Mouse (Mus musculus): ENCODE results near the gene Ahnak. TPM values are rescaled to one million over a fixed set of nuclear protein-coding genes. Genes with fewer than 3 reads are reported as not detected.
"Not testable (repeated sequence)": the region's sequence is repeated elsewhere in the genome, so short reads cannot be mapped to it uniquely, and the experiment has no call there.

Gene Ahnak
- polyA plus RNA-seq, 1 experiment from 2014 or later, result 8.9 TPM

DNA sequence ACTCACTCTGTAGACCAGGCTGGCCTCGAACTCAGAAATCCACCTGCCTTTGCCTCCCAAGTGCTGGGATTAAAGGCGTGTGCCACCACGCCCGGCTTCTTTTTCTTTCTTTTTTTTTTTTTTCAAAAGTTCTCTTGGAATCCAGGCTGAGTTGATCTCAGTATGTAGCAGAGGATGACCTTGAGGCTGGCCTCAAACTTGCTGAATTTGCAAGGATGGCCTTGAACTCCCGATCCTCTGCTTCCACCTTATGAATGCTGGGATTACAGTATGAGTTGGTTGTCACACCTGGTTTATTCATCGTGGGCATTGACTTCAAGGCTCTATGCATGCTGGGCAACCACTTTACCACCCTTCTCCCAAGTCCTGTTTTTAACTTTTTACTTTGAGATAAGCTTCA lies 51.6 kb downstream of the Ahnak start:
- H3K27me3 ChIP-seq (ENCODE audit: low read depth, poor library complexity, severe bottlenecking), result no peaks in the 10 kb centered on the region
- no peak for DNase-seq (ENCODE audit: low spot score)
- 91% methylated on average over 6 of the region's 6 CpGs for WGBS
- H3K4me1 ChIP-seq, result no peaks in the 10 kb centered on the region
- no peak overlapping the region for H3K4me3 ChIP-seq
- no peaks in the 10 kb centered on the region for H3K9me3 ChIP-seq (replicated peaks)
- no peaks in the 10 kb centered on the region for H3K36me3 ChIP-seq
- H3K27ac ChIP-seq, result no peak overlapping the region

DNA sequence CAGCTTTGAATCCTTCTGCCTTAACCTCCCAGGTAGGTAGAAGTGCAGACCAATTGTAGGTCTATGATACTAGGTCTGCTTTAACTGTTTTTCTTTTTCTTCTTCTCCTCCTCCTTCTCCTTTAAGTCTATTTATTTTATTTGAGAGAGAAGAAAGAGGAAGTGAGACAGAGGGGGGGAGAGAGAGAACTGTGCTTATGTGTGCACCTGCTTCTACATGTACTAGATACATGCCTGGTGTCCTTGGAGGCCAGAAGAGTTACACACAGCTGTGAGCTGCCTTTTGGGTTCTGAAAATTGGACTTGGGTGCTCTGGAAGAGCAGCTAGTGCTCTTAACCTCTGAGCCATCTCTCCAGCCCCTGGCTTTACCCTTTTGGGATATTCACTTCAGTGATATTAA lies 52.0 kb downstream of the Ahnak start:
- H3K4me1 ChIP-seq, result no peaks in the 10 kb centered on the region
- H3K9me3 ChIP-seq (replicated peaks), result no peaks in the 10 kb centered on the region
- no peak overlapping the region for H3K27ac ChIP-seq
- no peak overlapping the region for H3K4me3 ChIP-seq
- DNase-seq (ENCODE audit: low spot score), result no peak
- no peaks in the 10 kb centered on the region for H3K27me3 ChIP-seq (ENCODE audit: low read depth, poor library complexity, severe bottlenecking)
- no peaks in the 10 kb centered on the region for H3K36me3 ChIP-seq

DNA sequence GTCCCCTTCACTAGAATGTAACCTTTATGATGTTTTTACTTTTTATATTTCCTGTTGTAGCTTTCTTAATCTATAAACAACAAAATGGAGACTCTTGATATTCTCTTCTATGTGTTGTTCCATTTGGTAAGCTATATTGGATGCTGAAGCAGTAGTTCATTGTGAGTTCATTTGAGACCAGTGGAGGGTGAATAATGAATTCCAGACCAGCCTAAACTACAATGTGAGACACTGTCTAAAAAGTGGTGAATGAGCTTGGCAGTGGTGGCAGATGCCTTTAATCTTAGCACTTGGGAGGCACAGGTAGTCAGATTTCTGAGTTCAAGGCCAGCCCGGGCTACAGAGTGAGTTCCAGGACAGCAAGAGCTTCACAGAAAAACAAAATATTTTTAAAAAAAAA lies 54.0 kb downstream of the Ahnak start:
- Histone ChIP-seq H3K4me1 (peaks cover 4% of the 10 kb centered on the region), H3K9me3 (replicated peaks) (no peaks in the 10 kb centered on the region), H3K4me3 (no peak overlapping the region), H3K27me3 (ENCODE audit: low read depth, poor library complexity, severe bottlenecking) (no peaks in the 10 kb centered on the region), H3K27ac (no peak overlapping the region), H3K36me3 (no peaks in the 10 kb centered on the region)
- DNase-seq (ENCODE audit: low spot score), result no peak
- 98% methylated on average over 1 of the region's 1 CpGs for WGBS

DNA sequence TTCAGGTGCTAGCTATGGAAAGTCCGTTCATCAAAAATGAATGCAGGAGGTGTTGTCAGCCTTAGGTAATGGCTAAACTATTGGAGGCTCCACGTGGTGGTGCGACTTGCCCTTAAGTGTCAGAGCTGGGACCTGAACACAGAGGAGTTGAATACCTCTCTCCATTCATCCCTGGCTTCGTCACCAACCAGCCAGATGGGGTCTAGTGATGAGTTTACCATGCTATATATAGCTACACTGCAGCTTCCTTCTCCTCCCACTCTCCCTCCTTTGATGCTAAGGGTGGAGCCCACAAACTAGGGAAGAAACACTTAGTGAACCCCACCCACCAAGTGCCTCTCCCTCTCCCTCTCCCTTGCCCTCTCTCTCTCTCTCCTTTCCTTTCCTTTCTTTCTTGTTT lies 55.2 kb downstream of the Ahnak start:
- 76% methylated on average over 4 of the region's 4 CpGs for WGBS
- DNase-seq (ENCODE audit: low spot score), result no peak
- H3K4me1 ChIP-seq, result peaks cover 4% of the 10 kb centered on the region
- H3K36me3 ChIP-seq, result no peaks in the 10 kb centered on the region
- no peaks in the 10 kb centered on the region for H3K9me3 ChIP-seq (replicated peaks)
- no peaks in the 10 kb centered on the region for H3K27me3 ChIP-seq (ENCODE audit: low read depth, poor library complexity, severe bottlenecking)
- no peak overlapping the region for H3K27ac ChIP-seq
- no peak overlapping the region for H3K4me3 ChIP-seq

DNA sequence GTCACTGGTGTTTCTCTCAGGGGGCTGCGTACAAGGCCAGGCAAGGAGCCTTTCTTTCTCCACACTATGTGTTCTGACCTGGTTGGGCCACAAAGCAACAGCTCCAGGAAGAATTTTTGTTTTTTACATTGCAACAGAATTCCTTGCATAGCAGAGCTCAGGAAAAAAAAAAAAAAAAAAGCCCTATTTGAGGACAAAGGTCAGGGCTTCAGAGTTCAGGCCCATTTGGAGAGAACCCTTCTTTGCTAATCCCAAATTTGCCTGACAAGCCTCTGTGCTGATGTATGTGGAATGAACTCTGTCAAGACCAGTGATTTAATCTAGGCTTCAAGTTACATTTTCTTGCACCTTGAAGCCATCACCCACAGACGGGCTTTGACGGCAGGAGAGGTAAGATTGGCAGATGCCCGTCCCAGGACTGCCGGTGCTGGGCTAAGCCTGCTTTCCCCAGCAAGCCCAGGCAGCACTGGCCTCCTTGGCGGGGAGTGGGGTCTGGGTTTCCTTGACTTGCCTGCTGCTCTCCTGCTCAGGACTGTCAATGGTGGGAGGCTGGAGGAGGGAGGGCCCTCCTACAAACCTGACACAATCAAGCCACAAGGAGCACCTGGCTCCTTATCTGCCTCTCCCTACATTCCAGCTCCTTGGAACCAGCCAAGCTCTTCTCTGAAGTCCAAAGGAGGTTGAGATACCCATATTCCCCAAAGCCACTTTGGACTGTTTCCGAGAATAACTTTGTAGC lies 58.3 kb downstream of the Ahnak start:
- H3K36me3 ChIP-seq, result no peaks in the 10 kb centered on the region
- WGBS, result 67% methylated on average over 7 of the region's 7 CpGs
- H3K27ac ChIP-seq, result 0 out of 2 replicates have a peak overlapping the region, but pooled peaks have one; percentile 34
- no peaks in the 10 kb centered on the region for H3K27me3 ChIP-seq (ENCODE audit: low read depth, poor library complexity, severe bottlenecking)
- no peak overlapping the region for H3K4me3 ChIP-seq
- no peak for DNase-seq (ENCODE audit: low spot score)
- peaks cover 4% of the 10 kb centered on the region for H3K4me1 ChIP-seq
- H3K9me3 ChIP-seq (replicated peaks), result no peaks in the 10 kb centered on the region

DNA sequence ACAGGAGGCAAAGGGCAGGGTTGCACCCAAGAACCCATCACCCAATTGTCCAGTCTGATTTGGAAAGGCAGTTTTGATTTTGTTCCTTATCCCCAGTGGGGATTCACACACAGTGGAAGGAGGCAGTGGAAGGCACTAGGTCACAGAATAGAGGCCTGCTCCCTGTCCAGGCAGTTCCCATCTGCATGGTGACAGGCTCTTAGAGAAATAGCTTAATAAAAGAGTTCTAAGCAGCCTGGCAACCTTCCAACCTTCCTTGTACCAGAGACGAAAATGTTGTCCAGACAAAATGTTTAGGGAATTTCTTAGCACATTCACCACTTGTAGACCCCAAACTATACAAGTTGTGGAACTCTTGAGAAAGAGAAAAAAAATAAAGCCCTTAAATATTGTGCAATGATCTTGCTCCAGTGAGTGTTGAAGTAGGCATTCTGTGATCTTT lies 58.9 kb downstream of the Ahnak start:
- Histone ChIP-seq H3K4me1 (peaks cover 9% of the 10 kb centered on the region), H3K4me3 (no peak overlapping the region), H3K9me3 (replicated peaks) (no peaks in the 10 kb centered on the region), H3K27me3 (ENCODE audit: low read depth, poor library complexity, severe bottlenecking) (no peaks in the 10 kb centered on the region), H3K36me3 (no peaks in the 10 kb centered on the region), H3K27ac (0 out of 2 replicates have a peak overlapping the region, but pooled peaks have one; percentile 34)
- DNase-seq (ENCODE audit: low spot score), result no peak
- WGBS, result 86% methylated on average over 1 of the region's 1 CpGs

DNA sequence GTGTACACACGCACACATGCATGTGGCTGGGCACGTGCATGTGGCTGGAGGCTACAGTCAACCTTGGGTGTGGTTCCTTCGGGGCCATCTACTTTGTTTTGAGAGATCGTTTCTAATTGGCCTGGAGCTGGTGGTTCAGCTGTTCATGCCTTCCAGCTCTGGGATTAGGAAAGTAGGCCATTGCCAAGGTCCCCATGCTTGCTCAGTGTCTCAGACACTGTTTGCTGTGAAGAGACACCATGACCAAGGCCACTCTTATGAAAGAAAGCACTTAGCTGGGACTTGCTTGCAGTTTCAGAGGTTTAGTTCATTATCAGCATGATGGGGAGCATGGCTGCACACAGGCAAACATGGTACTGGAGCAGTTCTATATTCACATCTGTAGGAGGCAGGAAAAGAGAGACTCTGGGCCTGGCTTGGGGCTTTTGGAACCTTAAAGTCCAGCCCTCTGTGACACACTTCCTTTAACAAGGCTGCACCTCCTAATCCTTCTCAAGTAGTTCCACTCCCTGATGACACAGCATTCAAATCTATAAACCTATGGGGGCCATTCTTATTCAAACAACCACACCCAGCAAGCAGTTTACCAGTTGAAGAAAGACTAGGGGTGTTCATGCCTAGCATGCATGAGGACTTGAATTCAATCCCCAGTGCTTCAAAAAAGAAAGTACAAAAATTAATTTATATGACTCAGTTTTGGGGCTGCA lies 60.0 kb downstream of the Ahnak start:
- WGBS, result 95% methylated on average over 4 of the region's 4 CpGs
- Histone ChIP-seq H3K36me3 (no peaks in the 10 kb centered on the region), H3K4me3 (no peak overlapping the region), H3K9me3 (replicated peaks) (no peaks in the 10 kb centered on the region), H3K4me1 (peaks cover 13% of the 10 kb centered on the region), H3K27ac (no peak overlapping the region), H3K27me3 (ENCODE audit: low read depth, poor library complexity, severe bottlenecking) (no peaks in the 10 kb centered on the region)
- no peak for DNase-seq (ENCODE audit: low spot score)

DNA sequence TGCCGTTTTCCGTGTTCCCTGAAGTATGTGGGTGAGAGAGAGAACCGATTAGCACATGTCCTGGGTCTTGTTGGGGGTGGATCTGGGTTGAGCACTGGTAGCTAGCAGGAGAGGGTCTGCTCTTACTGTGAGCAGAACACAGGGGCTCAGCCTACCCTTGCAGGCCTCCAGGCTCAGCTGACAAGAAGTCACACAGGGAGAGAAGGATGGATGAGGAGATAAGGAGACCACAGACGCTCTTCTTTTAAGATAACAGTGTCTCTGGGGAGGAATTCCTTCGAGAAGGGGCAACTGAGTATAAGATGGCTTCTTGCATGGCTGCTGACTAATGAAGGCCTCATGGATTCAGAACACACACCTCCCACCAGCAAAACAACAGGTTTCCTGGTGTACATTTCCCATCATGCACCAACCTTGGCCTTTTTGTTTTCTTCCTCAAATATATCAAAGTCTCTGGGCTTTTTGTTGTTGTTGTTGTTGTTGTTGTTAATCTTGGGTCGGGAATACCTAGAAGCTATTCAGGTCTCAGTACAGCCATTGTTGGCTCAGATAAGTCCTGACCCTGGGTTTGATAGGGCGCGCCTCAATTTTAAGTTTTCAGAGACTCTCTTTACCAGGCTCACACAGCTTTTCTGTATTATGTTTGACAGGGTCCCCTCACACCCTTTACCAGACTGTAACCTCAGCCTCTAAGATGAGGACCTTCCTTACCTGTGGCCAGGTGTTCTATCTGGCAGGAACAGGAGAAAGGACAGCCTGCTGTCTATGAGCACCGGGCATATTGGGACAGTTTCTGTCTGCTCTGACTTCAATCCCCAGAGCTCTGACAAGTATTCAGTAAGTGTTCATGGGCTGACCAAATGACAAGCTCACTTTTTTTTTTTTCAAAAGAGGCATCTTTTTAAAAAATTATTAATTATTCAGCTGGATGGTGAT lies 61.5 kb downstream of the Ahnak start:
- Histone ChIP-seq H3K4me1 (peaks cover 13% of the 10 kb centered on the region), H3K27me3 (ENCODE audit: low read depth, poor library complexity, severe bottlenecking) (no peaks in the 10 kb centered on the region), H3K36me3 (no peaks in the 10 kb centered on the region), H3K9me3 (replicated peaks) (no peaks in the 10 kb centered on the region), H3K27ac (no peak overlapping the region), H3K4me3 (no peak overlapping the region)
- WGBS, result 65% methylated on average over 9 of the region's 9 CpGs
- no peak for DNase-seq (ENCODE audit: low spot score)

DNA sequence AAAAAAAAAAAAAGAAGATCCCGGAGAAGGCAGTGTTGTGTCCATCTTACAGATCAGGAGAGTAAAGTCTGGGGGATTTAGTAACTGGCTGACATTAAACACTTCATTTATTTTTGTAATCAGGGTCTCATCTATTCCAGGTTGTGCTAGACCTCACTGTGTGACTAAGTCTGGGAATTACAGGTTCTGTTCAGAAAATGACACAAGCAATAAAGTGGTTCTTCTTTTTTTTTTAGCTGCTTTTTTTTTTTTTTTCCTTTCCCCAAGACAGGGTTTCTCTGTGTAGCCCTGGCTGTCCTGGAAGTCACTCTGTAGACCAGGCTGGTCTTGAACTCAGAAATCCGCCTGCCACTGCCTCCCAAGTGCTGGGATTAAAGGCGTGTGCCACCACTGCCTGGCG lies 62.9 kb downstream of the Ahnak start:
- not testable (repeated sequence) for H3K36me3 ChIP-seq; H3K27me3 ChIP-seq (ENCODE audit: low read depth, poor library complexity, severe bottlenecking); DNase-seq (ENCODE audit: low spot score); H3K27ac ChIP-seq; H3K4me3 ChIP-seq; H3K9me3 ChIP-seq (replicated peaks)
- WGBS, result 91% methylated on average over 4 of the region's 4 CpGs
- H3K4me1 ChIP-seq, result peaks cover 13% of the 10 kb centered on the region

DNA sequence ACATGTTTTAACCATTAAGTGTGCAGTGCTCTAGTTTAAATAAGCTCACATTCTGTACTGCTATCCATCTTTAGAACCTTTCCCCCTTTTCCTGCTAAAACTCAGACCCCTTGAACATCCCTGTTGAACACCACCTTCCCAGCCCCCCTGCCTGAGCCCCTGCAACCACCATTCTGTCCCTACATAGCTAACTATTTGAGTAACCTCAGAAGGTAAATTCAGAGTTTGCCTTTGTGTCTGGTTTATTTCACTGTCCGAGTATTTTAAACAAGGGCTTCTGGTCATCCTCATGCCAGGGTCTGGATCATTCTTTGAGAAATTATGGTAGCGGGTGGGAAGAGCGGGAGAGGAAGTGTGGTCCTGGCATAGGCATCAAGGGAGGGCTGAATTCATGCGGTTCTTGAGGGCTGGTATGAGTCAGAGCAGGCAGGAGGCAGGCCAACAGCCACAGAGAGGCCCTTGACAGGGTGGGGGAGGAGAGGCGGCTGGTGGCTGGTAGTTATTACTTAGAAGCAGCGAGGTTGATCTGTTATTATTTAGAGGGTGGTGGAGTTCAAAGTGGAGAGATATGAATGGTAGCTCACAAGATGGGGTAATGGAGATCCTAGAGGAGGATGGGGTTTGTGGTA lies 63.8 kb downstream of the Ahnak start:
- no peaks in the 10 kb centered on the region for H3K36me3 ChIP-seq
- no peaks in the 10 kb centered on the region for H3K27me3 ChIP-seq (ENCODE audit: low read depth, poor library complexity, severe bottlenecking)
- no peak overlapping the region for H3K4me3 ChIP-seq
- peak overlapping the region; percentile 50; the same call in 1 of the 2 replicates for H3K27ac ChIP-seq
- no peaks in the 10 kb centered on the region for H3K9me3 ChIP-seq (replicated peaks)
- DNase-seq (ENCODE audit: low spot score), result no peak
- peaks cover 9% of the 10 kb centered on the region for H3K4me1 ChIP-seq
- 42% methylated on average over 6 of the region's 6 CpGs for WGBS

DNA sequence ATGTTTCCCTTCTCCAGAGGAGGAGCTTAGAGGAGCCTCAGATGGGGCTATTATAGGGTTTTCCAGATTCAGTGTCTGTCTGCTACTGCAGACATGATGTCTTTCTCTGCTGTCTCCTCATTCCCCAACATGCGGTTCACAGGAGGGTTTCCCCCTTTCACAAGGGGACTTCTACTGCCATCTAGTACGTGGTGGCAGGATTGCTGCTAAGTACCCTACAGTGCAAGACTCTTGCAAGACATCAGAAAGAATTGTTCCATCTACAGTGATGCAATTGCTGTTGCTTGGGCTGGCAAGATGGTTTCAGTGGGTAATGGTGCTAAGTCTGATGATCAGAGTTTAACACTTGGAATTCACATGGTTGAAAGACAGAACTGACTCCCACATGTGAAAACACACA lies 66.1 kb downstream of the Ahnak start:
- DNase-seq (ENCODE audit: low spot score), result no peak
- H3K27me3 ChIP-seq (ENCODE audit: low read depth, poor library complexity, severe bottlenecking), result no peaks in the 10 kb centered on the region
- WGBS, result 30% methylated on average over 2 of the region's 2 CpGs
- no peaks in the 10 kb centered on the region for H3K9me3 ChIP-seq (replicated peaks)
- no peak overlapping the region for H3K27ac ChIP-seq
- H3K4me3 ChIP-seq, result no peak overlapping the region
- no peaks in the 10 kb centered on the region for H3K36me3 ChIP-seq
- peaks cover 9% of the 10 kb centered on the region for H3K4me1 ChIP-seq

DNA sequence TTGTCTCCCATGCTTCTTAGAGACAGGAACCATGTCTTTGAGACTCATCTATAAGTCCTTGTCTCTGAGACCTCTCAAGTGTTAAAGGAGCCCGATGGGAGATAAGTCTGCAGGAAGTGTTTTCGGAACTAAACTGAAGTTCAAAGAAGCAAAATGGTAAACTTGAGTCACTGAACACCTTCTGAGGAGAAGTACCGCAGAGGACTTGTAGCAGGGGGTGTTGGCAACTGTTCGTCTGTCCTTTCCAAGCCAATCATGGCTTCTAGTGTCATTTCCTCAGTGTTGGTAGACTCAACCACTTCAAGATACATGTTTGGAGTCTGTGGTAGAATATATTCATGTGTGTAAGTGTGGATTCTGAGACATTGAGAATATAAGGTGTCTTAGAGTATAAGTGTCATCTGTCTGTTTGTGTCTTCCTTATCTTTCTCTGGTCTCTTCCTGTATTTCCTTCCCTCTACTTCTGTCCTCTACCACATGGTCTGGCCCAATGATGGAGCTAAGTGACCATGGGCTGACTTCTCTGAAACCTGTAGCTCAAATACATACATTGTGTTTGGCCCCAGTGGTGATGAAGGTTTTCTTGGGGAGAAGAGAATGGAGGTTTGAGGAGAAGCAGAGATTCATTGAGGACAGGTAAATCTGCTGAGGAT lies 66.7 kb downstream of the Ahnak start:
- WGBS, result 88% methylated on average over 4 of the region's 4 CpGs

More for the DNA sequence above, 66.7 kb downstream of the Ahnak start:
- Histone ChIP-seq H3K27ac (no peak overlapping the region), H3K4me3 (no peak overlapping the region), H3K9me3 (replicated peaks) (no peaks in the 10 kb centered on the region), H3K27me3 (ENCODE audit: low read depth, poor library complexity, severe bottlenecking) (no peaks in the 10 kb centered on the region), H3K4me1 (peaks cover 9% of the 10 kb centered on the region), H3K36me3 (no peaks in the 10 kb centered on the region)
- DNase-seq (ENCODE audit: low spot score), result no peak
